Mouse (Mus musculus) liver, embryonic 14.5 days (tissue): ENCODE measurements around the gene Dnajb13. TPM values are rescaled to one million over a fixed set of nuclear protein-coding genes. Genes with fewer than 3 reads are reported as not detected.

ENCODE experiments used
- ATAC-seq: fragments of 200-750 bp; cut with Nextera tagmentation; 2 replicates; pipeline ENCODE4 v1.8.0; 2017; ENCODE audit warnings: moderate number of reproducible peaks, mild to moderate bottlenecking, moderate library complexity; ENCODE audit not compliant: insufficient read depth
- DNase-seq, 3 experiments: peaks; one replicate each; pipeline ENCODE4 v3.0.0-alpha.2; 2012 to 2013; ENCODE audit warnings: low read depth in 3 of 3, low spot score in 3 of 3
- H3K27ac ChIP-seq: fragments of 300-500 bp; sonication (generic); 2 replicates; pipeline ENCODE4 v1.5.1; 2014; ENCODE audit warnings: moderate library complexity, mild to moderate bottlenecking, control low read depth, inconsistent platforms
- H3K27me3 ChIP-seq: fragments of 300-500 bp; sonication (generic); 2 replicates; pipeline ENCODE4 v1.6.1; 2014; ENCODE audit warnings: mild to moderate bottlenecking, low read length, moderate library complexity; ENCODE audit not compliant: control insufficient read depth, insufficient read depth
- H3K36me3 ChIP-seq: fragments of 300-500 bp; sonication (generic); replicated peaks from 2 replicates; pipeline ENCODE4 v1.6.1; 2014; ENCODE audit warnings: low read depth; ENCODE audit not compliant: control insufficient read depth, insufficient read depth
- H3K4me1 ChIP-seq, 2 experiments: fragments of 200-500 bp in 1 of 2; fragments of 300-500 bp in 1 of 2; sonication (generic) in 1 of 2; replicated peaks; 2 replicates each; pipeline ENCODE4 v1.6.1; 2012 to 2014; ENCODE audit warnings: antibody characterized with exemption in 1 of 2, inconsistent platforms in 1 of 2, low read length in 1 of 2; ENCODE audit not compliant: control insufficient read depth in 2 of 2, insufficient read depth in 2 of 2
- H3K4me2 ChIP-seq: fragments of 300-500 bp; sonication (generic); 2 replicates; pipeline ENCODE4 v1.6.1; 2014; ENCODE audit warnings: low read depth, mild to moderate bottlenecking, control low read depth, moderate library complexity
- H3K4me3 ChIP-seq, 2 experiments: fragments of 200-500 bp in 1 of 2; fragments of 300-500 bp in 1 of 2; sonication (generic) in 1 of 2; 2 replicates each; pipeline ENCODE4 v1.5.1; 2012 to 2014; ENCODE audit warnings: low read depth in 2 of 2, low read length in 2 of 2, mild to moderate bottlenecking in 2 of 2, control low read depth in 1 of 2, inconsistent platforms in 1 of 2, moderate library complexity in 1 of 2; ENCODE audit not compliant: insufficient read depth in 1 of 2
- H3K9ac ChIP-seq: fragments of 300-500 bp; sonication (generic); replicated peaks from 2 replicates; pipeline ENCODE4 v1.6.1; 2014; ENCODE audit warnings: mild to moderate bottlenecking, control low read depth, moderate library complexity
- H3K9me3 ChIP-seq: fragments of 300-500 bp; sonication (generic); 2 replicates; pipeline ENCODE4 v1.6.1; 2016; ENCODE audit warnings: low read length, mixed read lengths; ENCODE audit not compliant: control insufficient read depth
- CTCF ChIP-seq: IDR thresholded peaks from 2 replicates; pipeline ENCODE4 v1.5.1; 2016; ENCODE audit warnings: antibody characterized with exemption, low read depth, control low read depth
- EP300 ChIP-seq: IDR thresholded peaks from 2 replicates; pipeline ENCODE4 v1.6.1; 2016; ENCODE audit warnings: antibody characterized with exemption, low read depth
- WGBS: fragments of 180-500 bp; shearing (Covaris S2); extraction: QIAGEN DNeasy Blood & Tissue Kit; methylation state at CpG from one replicate; pipeline ENCODE4 v1.1.7; 2014; ENCODE audit not compliant: insufficient replicate concordance; 5-methylcytosine and 5-hydroxymethylcytosine counted together
- polyA plus RNA-seq, 2 experiments: library from polyadenylated mRNA; depleted of rRNA in 1 of 2; stranded (reverse) in 1 of 2; unstranded in 1 of 2; fragments of >200 nt; fragmentation: Nextera tagmentation in 1 of 2; extraction: Ambion mirVana in 1 of 2; gene quantifications; 2 replicates each; pipeline versions ENCODE4 v1.2.1 to v1.2.3; 2012 to 2014

Gene Dnajb13
- polyA plus RNA-seq, 2 experiments: 0.58 to 2.3 TPM

GRCm38 (mm10) chr7:100554939-100555338, 40.2 kb upstream of the Dnajb13 start:
- WGBS: 38% methylated on average over 5 of the region's 5 CpGs
- Histone ChIP-seq H3K4me1 (peaks cover 19 to 24% of the 10 kb centered on the region in 2 experiments), H3K9me3 (no peaks in the 10 kb centered on the region), H3K4me2 (peak overlapping the region; percentile 23), H3K36me3 (no peaks in the 10 kb centered on the region; the same call in none of the 2 replicates), H3K27ac (peak overlapping the region; percentile 16), H3K4me3 (no peak overlapping the region), H3K27me3 (no peaks in the 10 kb centered on the region), H3K9ac (no peak overlapping the region)
- DNase-seq (peak in 2 of 3 experiments; percentile 49 to 55), ATAC-seq (peak; percentile 51; the same call in 1 of the 2 replicates)
- no peak for TF ChIP-seq EP300
- no peak for TF ChIP-seq CTCF

DNA sequence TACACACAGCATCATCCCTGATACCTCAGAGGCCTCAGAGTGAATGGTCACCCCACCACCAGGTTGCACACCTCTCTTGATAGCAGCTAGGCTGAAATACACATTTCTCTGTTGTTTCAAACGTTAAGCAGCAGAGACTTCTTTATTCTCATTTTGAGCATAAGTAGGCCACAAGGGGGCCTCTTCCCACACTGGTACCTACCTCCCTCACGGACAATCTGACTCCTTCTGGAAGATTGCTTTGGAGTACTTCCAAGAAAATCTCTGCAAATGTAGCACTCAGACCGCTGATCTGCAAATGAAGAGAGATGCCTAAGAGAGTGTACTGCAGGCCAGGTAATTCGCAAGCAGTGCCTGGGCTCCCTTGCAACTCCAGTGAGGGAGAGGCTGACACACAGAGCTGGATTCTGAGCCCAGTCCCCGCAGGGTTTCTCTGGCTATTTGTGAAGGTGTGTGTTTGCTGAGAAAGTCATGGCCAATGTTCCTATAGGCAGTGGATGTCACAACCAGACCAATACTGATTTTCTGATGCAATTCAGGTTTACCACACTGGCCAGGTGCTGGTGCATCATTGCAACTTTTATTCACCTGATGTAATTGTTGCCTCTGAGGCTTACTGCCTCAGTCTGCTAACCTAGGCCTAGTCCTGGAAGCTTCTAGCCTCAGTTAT, 35.7 kb upstream of the Dnajb13 start:
- no peak overlapping the region for H3K9ac ChIP-seq
- H3K4me3 ChIP-seq: no peak overlapping the region
- H3K4me1 ChIP-seq: peaks cover 9 to 11% of the 10 kb centered on the region in 2 experiments
- no peak overlapping the region for H3K27ac ChIP-seq
- DNase-seq (no peak), ATAC-seq (no peak)
- H3K36me3 ChIP-seq: no peaks in the 10 kb centered on the region; the same call in none of the 2 replicates
- H3K9me3 ChIP-seq: no peaks in the 10 kb centered on the region
- TF ChIP-seq CTCF (peak; percentile 44; the same call in 1 of the 2 replicates), EP300 (no peak)
- H3K27me3 ChIP-seq: no peaks in the 10 kb centered on the region
- H3K4me2 ChIP-seq: no peak overlapping the region
- WGBS: 66% methylated on average over 5 of the region's 5 CpGs

- H3K4me3 ChIP-seq: no peak overlapping the region
- no peak overlapping the region for H3K9ac ChIP-seq
- no peak for ATAC-seq
- no peak overlapping the region for H3K27ac ChIP-seq
- TF ChIP-seq CTCF (no peak), EP300 (no peak)
- H3K36me3 ChIP-seq: no peaks in the 10 kb centered on the region; the same call in none of the 2 replicates
- H3K4me1 ChIP-seq: peaks cover 3 to 9% of the 10 kb centered on the region in 2 experiments
- no peak overlapping the region for H3K4me2 ChIP-seq
- no peak for DNase-seq
- no peaks in the 10 kb centered on the region for H3K27me3 ChIP-seq
- no peaks in the 10 kb centered on the region for H3K9me3 ChIP-seq
- WGBS: 59% methylated on average over 3 of the region's 3 CpGs
Measured at GRCm38 (mm10) chr7:100549796-100550195, 35.0 kb upstream of the Dnajb13 start.

DNA sequence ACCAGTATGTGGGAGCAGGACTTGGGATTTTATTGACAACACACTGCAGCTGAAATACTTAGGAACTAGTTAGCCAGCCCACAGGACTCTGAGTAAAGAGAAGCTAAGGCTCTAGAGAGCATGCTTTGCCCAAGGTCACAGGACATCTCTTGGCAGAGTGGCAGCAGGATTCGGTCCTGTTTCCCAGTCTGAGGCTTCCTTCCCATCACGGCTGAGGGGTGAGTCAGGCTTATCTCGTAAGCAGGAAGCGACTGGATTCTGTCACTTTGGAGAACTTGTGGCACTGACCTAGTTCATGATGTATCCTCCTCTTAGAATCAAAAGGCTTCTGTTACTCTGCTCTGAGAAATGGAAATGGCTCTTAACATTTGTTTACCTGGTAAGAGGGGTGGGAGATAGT, 32.9 kb upstream of the Dnajb13 start:
- 55% methylated on average over 4 of the region's 4 CpGs for WGBS
- Histone ChIP-seq H3K9me3 (no peaks in the 10 kb centered on the region), H3K4me2 (no peak overlapping the region), H3K27ac (no peak overlapping the region), H3K36me3 (no peaks in the 10 kb centered on the region; the same call in none of the 2 replicates), H3K4me3 (no peak overlapping the region), H3K27me3 (no peaks in the 10 kb centered on the region; the same call in 1 of the 2 replicates), H3K4me1 (0 out of 4 replicates have a peak, but pooled peaks cover 0 to 4% of the 10 kb centered on the region in 2 experiments), H3K9ac (no peak overlapping the region)
- ATAC-seq (no peak), DNase-seq (no peak)
- TF ChIP-seq CTCF (no peak), EP300 (no peak)

DNA sequence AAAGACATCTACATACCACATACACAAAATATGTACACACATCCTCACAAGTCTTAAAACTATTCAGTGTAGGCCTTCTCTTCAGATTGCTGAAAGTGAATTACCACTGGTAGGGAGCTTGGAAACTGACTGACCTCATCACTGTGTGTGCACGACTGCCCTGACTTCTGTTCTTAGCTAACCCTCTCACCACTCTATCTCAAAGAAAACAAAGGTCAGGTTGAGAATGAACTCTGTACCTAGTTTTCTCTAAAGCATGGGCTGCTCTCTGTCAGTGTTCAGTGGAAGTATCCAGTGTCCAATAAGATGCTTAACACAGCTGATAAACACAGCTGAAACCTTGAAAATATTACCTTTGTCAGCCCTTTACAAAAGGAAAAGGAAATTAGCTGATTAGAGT, 29.7 kb upstream of the Dnajb13 start:
- ATAC-seq (peak; percentile 57; the same call in 1 of the 2 replicates), DNase-seq (no peak)
- TF ChIP-seq CTCF: no peak
- no peak for TF ChIP-seq EP300
- Histone ChIP-seq H3K27ac (no peak overlapping the region), H3K27me3 (no peaks in the 10 kb centered on the region; the same call in 1 of the 2 replicates), H3K4me1 (0 out of 4 replicates have a peak, but pooled peaks cover 0 to 4% of the 10 kb centered on the region in 2 experiments), H3K4me3 (no peak overlapping the region), H3K9ac (no peak overlapping the region), H3K4me2 (no peak overlapping the region), H3K36me3 (peaks cover 2% of the 10 kb centered on the region; the same call in 1 of the 2 replicates), H3K9me3 (no peaks in the 10 kb centered on the region)
- WGBS: 48% methylated on average over 1 of the region's 1 CpGs
